Mouse (Mus musculus) midbrain, postnatal 0 days (tissue): ENCODE data around the gene Ppp1r17. TPM values are rescaled to one million over a fixed set of nuclear protein-coding genes. Genes with fewer than 3 reads are reported as not detected.

Experiments
- ATAC-seq: fragments of 200-750 bp; cut with Nextera tagmentation; 2 replicates; pipeline ENCODE4 v1.8.0; 2017; ENCODE audit warnings: moderate number of reproducible peaks, mild to moderate bottlenecking, moderate TSS enrichment, moderate library complexity; ENCODE audit not compliant: low FRiP score
- DNase-seq: peaks from one replicate; pipeline ENCODE4 v3.0.0-alpha.2; 2015; ENCODE audit warnings: low spot score
- H3K27ac ChIP-seq: fragments of 300-500 bp; sonication (generic); 2 replicates; pipeline ENCODE4 v1.5.1; 2014; ENCODE audit warnings: low read depth, mild to moderate bottlenecking, low read length, mixed read lengths
- H3K27me3 ChIP-seq: fragments of 300-500 bp; sonication (generic); 2 replicates; pipeline ENCODE4 v1.6.1; 2014; ENCODE audit warnings: low read length, control low read depth, mixed read lengths; ENCODE audit not compliant: insufficient read depth
- H3K36me3 ChIP-seq: fragments of 300-500 bp; sonication (generic); 2 replicates; pipeline ENCODE4 v1.6.1; 2014; ENCODE audit warnings: low read length, control low read depth, mixed read lengths; ENCODE audit not compliant: insufficient read depth
- H3K4me1 ChIP-seq: fragments of 300-500 bp; sonication (generic); 2 replicates; pipeline ENCODE4 v1.6.1; 2014; ENCODE audit warnings: mild to moderate bottlenecking, control low read depth, antibody characterized with exemption, low read length, mixed read lengths; ENCODE audit not compliant: insufficient read depth
- H3K4me2 ChIP-seq: fragments of 300-500 bp; sonication (generic); 2 replicates; pipeline ENCODE4 v1.6.1; 2014; ENCODE audit warnings: low read depth, mild to moderate bottlenecking, low read length, mixed read lengths; ENCODE audit not compliant: poor library complexity, severe bottlenecking
- H3K4me3 ChIP-seq: fragments of 300-500 bp; sonication (generic); 2 replicates; pipeline ENCODE4 v1.5.1; 2014; ENCODE audit warnings: low read depth, mild to moderate bottlenecking, low read length, moderate library complexity
- H3K9ac ChIP-seq: fragments of 300-500 bp; sonication (generic); replicated peaks from 2 replicates; pipeline ENCODE4 v1.6.1; 2014; ENCODE audit warnings: mild to moderate bottlenecking, low read length, moderate library complexity, mixed read lengths; ENCODE audit not compliant: poor library complexity, severe bottlenecking
- H3K9me3 ChIP-seq: fragments of 300-500 bp; sonication (generic); 2 replicates; pipeline ENCODE4 v1.6.1; 2016; ENCODE audit warnings: low read length, control low read depth
- CTCF ChIP-seq: IDR thresholded peaks from 2 replicates; pipeline ENCODE4 v1.5.1; 2016; ENCODE audit warnings: antibody characterized with exemption, mild to moderate bottlenecking
- WGBS: fragments of 180-500 bp; shearing (Covaris S2); extraction: QIAGEN DNeasy Blood & Tissue Kit; methylation state at CpG from one replicate; pipeline ENCODE4 v1.1.7; 2014; 5-methylcytosine and 5-hydroxymethylcytosine counted together
- polyA plus RNA-seq: library from polyadenylated mRNA; unstranded; fragments of >200 nt; fragmentation: Nextera tagmentation; extraction: Ambion mirVana; gene quantifications from 2 replicates; pipeline ENCODE4 v1.2.1, GENCODE M21; 2015
- total RNA-seq: library from RNA; depleted of rRNA; stranded (reverse); fragments of >200 nt; gene quantifications from 2 replicates; pipeline ENCODE4 v1.2.3, GENCODE M21; 2014

Ppp1r17 gene
- total and polyA plus RNA-seq, 2 experiments from 2014 or later: 0.27 to 4.6 TPM

DNA sequence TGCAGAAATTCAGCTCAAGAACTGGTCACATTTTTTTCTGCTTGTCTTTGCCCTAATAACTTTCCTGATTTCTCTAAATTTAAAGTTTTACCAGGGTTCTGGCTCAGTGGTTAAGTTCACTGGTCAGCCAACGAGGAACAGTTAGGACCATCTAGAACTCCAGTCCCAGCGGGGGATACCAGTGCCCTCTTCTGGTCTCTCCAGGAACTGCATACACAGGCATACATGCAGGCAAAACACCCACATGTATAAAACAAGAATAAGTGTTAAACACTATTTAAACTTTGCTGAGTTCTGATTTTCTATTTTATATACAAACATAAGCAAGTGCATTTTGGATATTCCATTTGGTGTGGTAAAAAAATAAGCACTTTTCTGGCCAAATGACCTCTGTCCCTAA is 8.2 kb downstream of the Ppp1r17 start:
- H3K4me1 ChIP-seq: no peaks in the 10 kb centered on the region
- H3K27me3 ChIP-seq: no peaks in the 10 kb centered on the region
- ATAC-seq (no peak), DNase-seq (no peak)
- H3K9ac ChIP-seq: no peak overlapping the region
- H3K9me3 ChIP-seq: no peaks in the 10 kb centered on the region
- H3K4me2 ChIP-seq: no peak overlapping the region
- TF ChIP-seq CTCF: peak; percentile 52
- H3K27ac ChIP-seq: no peak overlapping the region
- H3K4me3 ChIP-seq: no peak overlapping the region
- H3K36me3 ChIP-seq: no peaks in the 10 kb centered on the region
- WGBS: 70% methylated on average over 2 of the region's 2 CpGs

- H3K27ac ChIP-seq: no peak overlapping the region
- no peak overlapping the region for H3K4me2 ChIP-seq
- H3K36me3 ChIP-seq: no peaks in the 10 kb centered on the region
- 56% methylated on average over 6 of the region's 6 CpGs for WGBS
- H3K9me3 ChIP-seq: no peaks in the 10 kb centered on the region
- DNase-seq (peak; percentile 74), ATAC-seq (peak; percentile 53; the same call in 1 of the 2 replicates)
- no peak overlapping the region for H3K4me3 ChIP-seq
- H3K9ac ChIP-seq: no peak overlapping the region
- no peak for TF ChIP-seq CTCF
- H3K4me1 ChIP-seq: no peaks in the 10 kb centered on the region
- no peaks in the 10 kb centered on the region for H3K27me3 ChIP-seq
Measured at GRCm38 (mm10) chr6:56027318-56027717, 10.0 kb downstream of the Ppp1r17 start.

DNA sequence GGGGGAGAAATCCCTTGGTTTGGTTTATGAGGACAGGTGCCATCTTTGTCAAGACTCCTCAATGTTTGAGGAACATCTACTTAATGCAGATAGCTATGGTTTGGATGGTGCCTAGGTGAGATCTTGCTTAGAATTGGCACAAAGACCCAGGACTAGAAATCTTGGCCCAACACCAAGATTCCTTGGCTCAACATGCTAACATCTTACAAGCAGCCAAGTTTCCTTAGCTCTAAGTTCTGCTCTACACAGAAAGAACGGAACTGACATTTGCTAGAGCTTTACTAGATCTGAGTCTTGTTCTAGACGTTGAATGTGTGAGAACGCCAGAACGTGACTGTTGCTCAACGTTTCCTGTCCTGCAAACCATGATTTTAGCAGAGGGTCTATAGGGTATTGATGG is 10.7 kb downstream of the Ppp1r17 start:
- ATAC-seq: no peak
- Histone ChIP-seq H3K27ac (no peak overlapping the region), H3K4me2 (no peak overlapping the region), H3K36me3 (no peaks in the 10 kb centered on the region), H3K4me1 (no peaks in the 10 kb centered on the region), H3K4me3 (no peak overlapping the region), H3K9ac (no peak overlapping the region), H3K9me3 (no peaks in the 10 kb centered on the region), H3K27me3 (no peaks in the 10 kb centered on the region)
- DNase-seq: peak; percentile 35
- WGBS: 81% methylated on average over 5 of the region's 5 CpGs
- no peak for TF ChIP-seq CTCF

DNA sequence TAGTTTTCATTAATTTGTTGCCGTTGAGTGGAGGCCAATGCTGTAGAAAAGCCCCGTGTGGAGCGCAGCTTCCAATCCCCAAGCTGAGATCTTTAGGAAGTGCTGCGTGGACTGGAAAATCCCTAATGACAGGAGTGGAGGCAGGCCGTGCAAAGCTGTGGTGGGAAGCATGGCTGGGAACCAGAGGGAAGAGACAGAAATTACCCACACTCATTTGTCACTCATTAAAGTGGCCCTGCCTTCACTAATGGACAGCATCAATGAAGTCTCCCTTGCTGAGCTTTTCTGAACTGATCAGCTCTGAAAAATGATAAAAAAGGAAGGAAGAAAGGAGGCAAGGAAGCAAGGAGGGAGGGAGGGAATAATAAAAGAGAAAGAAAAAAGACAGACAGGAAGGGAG is 12.7 kb downstream of the Ppp1r17 start:
- WGBS: 35% methylated on average over 5 of the region's 5 CpGs
- ATAC-seq: no peak

GRCm38 (mm10) chr6:56032231-56032630 is 14.9 kb downstream of the Ppp1r17 start:
- Histone ChIP-seq H3K27ac (no peak overlapping the region), H3K27me3 (no peaks in the 10 kb centered on the region), H3K4me1 (no peaks in the 10 kb centered on the region), H3K36me3 (no peaks in the 10 kb centered on the region), H3K4me2 (no peak overlapping the region), H3K4me3 (no peak overlapping the region), H3K9ac (no peak overlapping the region), H3K9me3 (no peaks in the 10 kb centered on the region)
- DNase-seq (no peak), ATAC-seq (no peak)
- no peak for TF ChIP-seq CTCF
- 80% methylated on average over 2 of the region's 2 CpGs for whole genome bisulfite sequencing

More for the DNA sequence above, 12.7 kb downstream of the Ppp1r17 start:
- Histone ChIP-seq H3K36me3 (no peaks in the 10 kb centered on the region), H3K4me1 (no peaks in the 10 kb centered on the region), H3K27ac (no peak overlapping the region), H3K4me2 (no peak overlapping the region), H3K9me3 (no peaks in the 10 kb centered on the region), H3K4me3 (no peak overlapping the region), H3K27me3 (no peaks in the 10 kb centered on the region), H3K9ac (no peak overlapping the region)
- DNase-seq: no peak
- TF ChIP-seq CTCF: no peak

GRCm38 (mm10) chr6:56035054-56035453 is 17.8 kb downstream of the Ppp1r17 start:
- TF ChIP-seq CTCF: no peak
- WGBS: 83% methylated on average over 10 of the region's 10 CpGs
- no peaks in the 10 kb centered on the region for H3K9me3 ChIP-seq
- H3K4me3 ChIP-seq: no peak overlapping the region
- no peaks in the 10 kb centered on the region for H3K4me1 ChIP-seq
- H3K27ac ChIP-seq: no peak overlapping the region
- no peak overlapping the region for H3K4me2 ChIP-seq
- H3K27me3 ChIP-seq: no peaks in the 10 kb centered on the region
- no peak overlapping the region for H3K9ac ChIP-seq
- H3K36me3 ChIP-seq: no peaks in the 10 kb centered on the region
- ATAC-seq (no peak), DNase-seq (no peak)
